Mouse (Mus musculus) spleen, adult 2 months (tissue): ENCODE results near the gene Rpl36al.

Source experiments
- CTCF ChIP-seq: fragments of 200-500 bp; IDR thresholded peaks from 2 replicates; pipeline ENCODE4 v1.5.1; 2011; ENCODE audit warnings: mild to moderate bottlenecking, inconsistent platforms; ENCODE audit not compliant: insufficient read depth, insufficient read length, insufficient replicate concordance; ENCODE audit errors: extremely low read depth
- POLR2A ChIP-seq: fragments of 200-500 bp; IDR thresholded peaks from 2 replicates; pipeline ENCODE4 v1.6.1; 2011; ENCODE audit warnings: low read depth, low read length, inconsistent platforms

DNA sequence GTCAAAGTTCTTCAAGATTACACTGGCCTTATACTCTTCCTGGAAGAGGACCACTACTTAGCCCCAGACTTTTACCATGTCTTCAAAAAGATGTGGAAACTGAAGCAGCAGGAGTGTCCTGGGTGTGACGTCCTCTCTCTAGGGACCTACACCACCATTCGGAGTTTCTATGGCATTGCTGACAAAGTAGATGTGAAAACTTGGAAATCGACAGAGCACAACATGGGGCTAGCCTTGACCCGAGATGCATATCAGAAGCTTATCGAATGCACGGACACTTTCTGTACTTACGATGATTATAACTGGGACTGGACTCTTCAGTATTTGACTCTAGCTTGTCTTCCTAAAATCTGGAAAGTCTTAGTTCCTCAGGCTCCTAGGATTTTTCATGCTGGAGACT lies 1.5 kb upstream of the Rpl36al start:
- TF ChIP-seq POLR2A, result no peak
- no peak for TF ChIP-seq CTCF
